Mouse (Mus musculus) kidney, adult 11 months (tissue): ENCODE measurements around the gene Iah1.

Experiments
- DNase-seq: peaks from one replicate; pipeline ENCODE4 v3.0.0; 2022

The Iah1 gene

DNA sequence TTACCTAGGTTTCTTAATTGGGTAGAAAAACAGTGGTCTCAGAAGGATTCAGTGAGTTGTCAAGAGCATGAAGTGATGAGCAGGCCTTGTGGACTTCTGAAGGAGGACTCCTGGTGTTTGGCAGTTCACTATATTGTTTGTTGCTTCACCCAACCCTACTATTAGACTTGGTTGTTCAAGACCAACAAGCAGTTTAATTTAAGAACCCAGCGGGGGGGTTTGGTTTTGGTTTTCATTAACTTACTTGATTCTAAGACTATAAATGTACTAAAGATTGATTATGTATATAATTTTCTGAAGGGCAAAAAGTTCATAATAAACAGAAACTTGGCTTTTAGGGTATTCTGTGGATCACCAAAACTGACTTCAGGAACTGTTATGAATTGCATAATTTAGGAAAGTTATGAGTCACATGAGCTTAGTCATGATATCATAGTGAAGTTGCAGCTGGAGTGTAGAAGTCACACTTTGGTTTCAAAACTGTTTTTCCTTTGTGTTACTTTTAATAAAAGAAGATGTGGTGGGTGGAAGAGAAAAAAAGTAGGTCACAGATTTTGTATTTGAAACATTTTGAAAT is 53.9 kb downstream of the Iah1 start:
- DNase-seq: no peak

DNA sequence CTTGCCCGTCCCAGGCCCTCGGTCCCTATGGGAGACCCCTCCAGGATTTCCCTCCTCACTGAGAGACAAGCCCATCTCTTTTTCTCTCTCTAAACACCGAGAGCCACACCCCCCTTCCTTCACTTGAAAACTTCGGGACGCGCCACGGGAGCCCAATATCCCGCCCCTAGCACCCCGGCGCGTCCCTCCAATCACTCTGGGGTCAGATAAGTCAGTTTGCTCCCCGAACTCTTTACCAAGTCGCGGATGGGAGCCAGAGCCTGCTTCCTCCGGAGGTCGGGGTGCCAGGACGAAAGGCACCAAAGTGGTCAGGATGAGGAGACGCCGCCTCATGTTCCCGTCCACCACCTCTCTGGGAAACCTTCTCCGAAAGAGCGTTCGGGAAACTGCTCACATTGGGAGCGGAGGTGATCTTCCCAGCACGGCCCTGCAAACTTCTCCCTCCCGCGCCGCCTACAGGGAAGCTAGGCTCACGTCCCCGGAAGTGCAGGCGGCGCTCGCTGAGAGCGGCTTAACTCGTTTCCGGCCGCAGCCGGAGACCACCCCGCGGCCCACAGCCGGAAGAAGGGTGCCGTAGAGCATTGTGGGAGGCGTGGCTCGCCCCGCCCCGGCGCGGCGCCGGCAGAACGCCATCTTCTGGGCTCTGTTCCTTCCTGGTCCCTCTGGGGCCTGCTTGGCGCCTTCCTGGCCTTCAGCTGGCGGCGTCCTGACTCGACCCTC is 57.1 kb downstream of the Iah1 start, which contains the start of gene Adam17:
Adam17 (minus strand) TSS at position 533 of the 720 bp plus-strand sequence.
- peak; percentile 96 for DNase-seq
